Mouse (Mus musculus): Measurements from ENCODE around the gene Dcaf12l1. TPM values are rescaled to one million over a fixed set of nuclear protein-coding genes. Genes with fewer than 3 reads are reported as not detected.
"Not testable (repeated sequence)": the region's sequence is repeated elsewhere in the genome, so short reads cannot be mapped to it uniquely, and the experiment has no call there.

Gene Dcaf12l1
- total RNA-seq (2022): 10 to 100 TPM; 37.1 to 43.2 (median 41.5) TPM

DNA sequence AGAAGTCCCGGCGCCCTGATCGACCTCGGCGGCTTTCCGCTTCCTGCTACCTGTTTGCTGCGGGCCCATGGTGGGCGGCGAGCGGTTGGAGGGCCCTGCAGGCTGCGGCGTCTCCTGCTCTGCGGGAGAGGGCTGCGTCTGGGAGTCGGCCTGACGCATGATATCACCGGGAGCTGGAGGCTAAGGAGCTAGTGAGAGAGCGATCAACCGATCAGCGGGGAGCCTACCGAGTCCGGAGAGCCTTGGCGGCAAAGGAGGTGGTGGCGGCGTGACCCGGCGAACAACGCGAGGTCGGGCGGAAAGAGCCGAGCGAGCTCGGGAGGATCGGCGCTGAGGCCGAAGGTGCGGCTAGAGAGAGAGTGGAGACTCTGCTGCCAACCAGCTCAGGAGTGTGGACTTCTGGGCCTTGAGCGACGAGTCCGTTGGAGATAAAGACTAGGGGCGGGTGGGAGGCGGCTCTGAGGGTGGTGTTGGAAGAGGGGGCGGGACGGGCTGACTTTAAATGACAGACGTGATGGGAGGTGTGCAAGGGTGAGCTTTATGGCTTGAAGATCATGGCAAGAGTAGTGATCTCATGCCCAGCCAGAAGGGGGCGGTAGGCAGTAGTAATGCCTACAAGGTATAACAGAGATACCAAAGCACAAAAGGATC, at the start of gene Dcaf12l1:
Dcaf12l1 (minus strand) TSS at position 437 of the 651 bp plus-strand sequence.
- DNase-seq (ENCODE audit: low spot score in 2 of 2): peak; percentile 28 to 65

DNA sequence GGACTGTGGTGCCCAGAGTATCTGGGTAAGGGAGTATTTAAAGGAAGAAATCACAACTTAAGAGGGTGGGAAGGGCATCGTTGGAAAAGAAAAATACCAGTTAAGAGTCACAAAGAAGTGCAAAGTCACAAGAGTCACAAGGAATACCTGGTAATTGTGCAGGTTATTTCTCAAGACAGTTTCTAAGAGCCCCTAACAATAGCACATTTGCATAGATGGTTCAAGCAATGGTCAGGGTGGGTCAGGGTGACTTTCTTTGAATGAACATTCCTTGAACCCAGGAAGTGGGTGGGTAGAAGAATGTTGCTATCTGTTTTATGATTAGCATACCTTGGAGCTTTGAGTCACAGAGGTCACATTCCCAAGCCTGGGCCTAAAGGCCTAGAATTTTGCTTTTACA, 19.4 kb upstream of the Dcaf12l1 start:
- DNase-seq (ENCODE audit: low spot score in 2 of 2): not testable (repeated sequence)

GRCm38 (mm10) chrX:44789036-44789760, 799 bp downstream of the Dcaf12l1 start:
- peak in 1 of 2 experiments; percentile 4 for DNase-seq (ENCODE audit: low spot score in 2 of 2)
